20 mouse cellular contexts compared by ENCODE assay signal in the genomic region with DNA sequence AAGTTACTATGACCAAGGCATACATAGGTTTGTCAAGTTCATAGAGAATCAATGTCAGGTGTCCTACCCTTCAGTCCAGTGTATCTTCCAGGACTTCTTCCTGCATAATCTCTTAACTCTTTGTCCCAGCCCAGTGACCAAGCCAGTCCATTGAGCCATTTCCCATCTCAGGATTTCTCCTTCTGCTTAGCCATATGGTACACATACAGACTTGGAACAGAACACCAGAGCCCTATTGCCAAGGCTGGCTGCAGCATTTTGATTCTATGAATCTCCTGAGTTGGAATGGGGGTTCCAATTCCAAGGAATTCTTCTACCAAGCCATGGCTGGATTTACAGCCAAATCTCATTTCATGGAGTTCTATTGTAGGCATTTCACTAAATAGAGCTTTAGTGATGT. TPM values are rescaled to one million over a fixed set of nuclear protein-coding genes. Genes with fewer than 3 reads are reported as not detected.
DNase-seq lines count a peak whose midpoint lies in the region; ATAC-seq lines count a peak whose summit lies in the region.
"Had no signal": no experiment of that assay in that cellular context is flagged by ENCODE, and none has a peak within 500 bp of the region (broad histone marks: within the 10 kb centered on the region; RNA-seq: fewer than 3 reads in every experiment).

No protein-coding gene starts in this region.

- H3K4me1 ChIP-seq in embryonic facial prominence, embryonic 10.5 days: peaks cover 34% of the 10 kb centered on the region
- H3K4me1 ChIP-seq in midbrain, embryonic 11.5 days (ENCODE audit: control insufficient read depth, insufficient read depth, low read length): no peaks in the 10 kb centered on the region

- no peak overlapping the region for H3K27ac ChIP-seq in embryonic facial prominence, embryonic 10.5 days (replicated peaks)
- no peak overlapping the region for H3K27ac ChIP-seq in midbrain, embryonic 11.5 days (ENCODE audit: low read depth, low read length)
- H3K27ac ChIP-seq: embryonic facial prominence, embryonic 15.5 days; forebrain, embryonic 10.5 days; heart, adult 2 months; hindbrain, embryonic 10.5 days; hindbrain, embryonic 14.5 days had no signal

- no peaks in the 10 kb centered on the region for H3K36me3 ChIP-seq in embryonic facial prominence, embryonic 10.5 days (replicated peaks)
- no peaks in the 10 kb centered on the region for H3K36me3 ChIP-seq in midbrain, embryonic 11.5 days (ENCODE audit: control insufficient read depth, insufficient read depth, low read length)
- H3K36me3 ChIP-seq: embryonic facial prominence, embryonic 15.5 days; forebrain, embryonic 10.5 days; hindbrain, embryonic 10.5 days had no signal

- H3K9me3 ChIP-seq in embryonic facial prominence, embryonic 10.5 days: no peaks in the 10 kb centered on the region
- no peaks in the 10 kb centered on the region for H3K9me3 ChIP-seq in midbrain, embryonic 11.5 days (ENCODE audit: control insufficient read depth, low read length)
- H3K9me3 ChIP-seq: embryonic facial prominence, embryonic 15.5 days; forebrain, embryonic 10.5 days; hindbrain, embryonic 10.5 days had no signal

- H3K27me3 ChIP-seq in embryonic facial prominence, embryonic 10.5 days (replicated peaks; ENCODE audit: low read depth, poor library complexity, severe bottlenecking): no peaks in the 10 kb centered on the region
- H3K27me3 ChIP-seq in midbrain, embryonic 11.5 days (ENCODE audit: control insufficient read depth, insufficient read depth, low read length): no peaks in the 10 kb centered on the region
- H3K27me3 ChIP-seq: embryonic facial prominence, embryonic 15.5 days had no signal

- no peak for ATAC-seq in midbrain, embryonic 11.5 days (ENCODE audit: low FRiP score)
- ATAC-seq: activated CD4-positive, CD25-positive, alpha-beta regulatory T cell, adult 4 months; forebrain, embryonic 14.5 days; intestine, postnatal 0 days had no signal

- no peak overlapping the region for H3K9ac ChIP-seq in midbrain, embryonic 11.5 days (ENCODE audit: low read length)
- H3K9ac ChIP-seq: embryonic facial prominence, embryonic 15.5 days; hindbrain, embryonic 14.5 days had no signal

- H3K4me3 ChIP-seq in embryonic facial prominence, embryonic 10.5 days: no peak overlapping the region
- no peak overlapping the region for H3K4me3 ChIP-seq in midbrain, embryonic 11.5 days (ENCODE audit: low read depth, low read length)
- H3K4me3 ChIP-seq: embryonic facial prominence, embryonic 15.5 days; erythroblast, embryonic 14.5 days; forebrain, embryonic 10.5 days; heart, adult 2 months; hindbrain, embryonic 10.5 days had no signal

- peak; percentile 80 for DNase-seq in brain, adult 2 months (ENCODE audit: low read depth, low spot score)
- DNase-seq in cerebellum, adult 11-12 months: peak; percentile 25
- peak; percentile 59 for DNase-seq in cerebellum, adult 9-10 months
- peak; percentile 37 to 61 for DNase-seq in cerebellum, postnatal 25 days
- DNase-seq in embryonic facial prominence, embryonic 10.5 days (ENCODE audit: low spot score): no peak
- DNase-seq in midbrain, embryonic 11.5 days (ENCODE audit: low spot score, missing footprints): no peak
- no peak for DNase-seq in MN1 (ENCODE audit: low spot score)
- DNase-seq: adrenal gland, postnatal 14 days; gastrocnemius, postnatal 10 days; heart, adult 2 months; kidney, adult 8-10 months had no signal

- H3K4me2 ChIP-seq in midbrain, embryonic 11.5 days: no peak overlapping the region
- H3K4me2 ChIP-seq: embryonic facial prominence, embryonic 15.5 days; heart, embryonic 11.5 days; hindbrain, embryonic 14.5 days had no signal

RNA-seq across cellular contexts. Expression of gene Elk3, which starts 10.8 kb away (rescaled TPM):
- polyA plus RNA-seq in embryonic facial prominence, embryonic 10.5 days (2016; fragmentation: Nextera tagmentation; extraction: Ambion mirVana): 25.3 and 30.6 TPM in 2 replicates
- polyA plus RNA-seq in midbrain, embryonic 11.5 days (2014; fragmentation: Nextera tagmentation; extraction: Ambion mirVana): 12.2 and 13.6 TPM in 2 replicates

Comparison
In these comparisons a context has a peak if more than half of its experiments do, and no peak if none do; other contexts are left out.
1. DNase-seq: peak in brain, adult 2 months (single experiment), cerebellum, adult 11-12 months (single experiment), cerebellum, adult 9-10 months (single experiment) and cerebellum, postnatal 25 days (2 of 2); none in embryonic facial prominence, embryonic 10.5 days (single experiment), midbrain, embryonic 11.5 days (single experiment) and MN1 (single experiment).